Mouse (Mus musculus) hindbrain, embryonic 14.5 days (tissue): ENCODE measurements around the gene Snrpe. TPM values are rescaled to one million over a fixed set of nuclear protein-coding genes. Genes with fewer than 3 reads are reported as not detected.

Experiments used
- ATAC-seq: fragments of 200-750 bp; cut with Nextera tagmentation; 2 replicates; pipeline ENCODE4 v1.8.0; 2017; ENCODE audit warnings: moderate number of reproducible peaks, mild to moderate bottlenecking, moderate TSS enrichment, moderate library complexity; ENCODE audit not compliant: low FRiP score
- DNase-seq: peaks from one replicate; pipeline ENCODE4 v3.0.0-alpha.2; 2015; ENCODE audit warnings: low spot score
- H3K27ac ChIP-seq: fragments of 300-500 bp; sonication (generic); 2 replicates; pipeline ENCODE4 v1.5.1; 2014; ENCODE audit warnings: mild to moderate bottlenecking, moderate library complexity
- H3K27me3 ChIP-seq: fragments of 300-500 bp; sonication (generic); 2 replicates; pipeline ENCODE4 v1.6.1; 2014; ENCODE audit warnings: mild to moderate bottlenecking, low read length, mixed read lengths; ENCODE audit not compliant: control insufficient read depth, insufficient read depth
- H3K36me3 ChIP-seq: fragments of 300-500 bp; sonication (generic); replicated peaks from 2 replicates; pipeline ENCODE4 v1.6.1; 2014; ENCODE audit not compliant: control insufficient read depth, insufficient read depth
- H3K4me1 ChIP-seq: fragments of 300-500 bp; sonication (generic); replicated peaks from 2 replicates; pipeline ENCODE4 v1.6.1; 2014; ENCODE audit warnings: antibody characterized with exemption, low read length, mixed read lengths; ENCODE audit not compliant: control insufficient read depth, insufficient read depth
- H3K4me2 ChIP-seq: fragments of 300-500 bp; sonication (generic); replicated peaks from 2 replicates; pipeline ENCODE4 v1.6.1; 2014; ENCODE audit warnings: mild to moderate bottlenecking, moderate library complexity
- H3K4me3 ChIP-seq: fragments of 300-500 bp; sonication (generic); replicated peaks from 2 replicates; pipeline ENCODE4 v1.5.1; 2014; ENCODE audit warnings: mild to moderate bottlenecking, low read length
- H3K9ac ChIP-seq: fragments of 300-500 bp; sonication (generic); 2 replicates; pipeline ENCODE4 v1.6.1; 2014
- H3K9me3 ChIP-seq: fragments of 300-500 bp; sonication (generic); 2 replicates; pipeline ENCODE4 v1.6.1; 2016; ENCODE audit warnings: low read length; ENCODE audit not compliant: control insufficient read depth
- WGBS: fragments of 180-500 bp; shearing (Covaris S2); extraction: QIAGEN DNeasy Blood & Tissue Kit; methylation state at CpG from one replicate; pipeline ENCODE4 v1.1.7; 2014; 5-methylcytosine and 5-hydroxymethylcytosine counted together
- polyA plus RNA-seq: library from polyadenylated mRNA; unstranded; fragments of >200 nt; fragmentation: Nextera tagmentation; extraction: Ambion mirVana; gene quantifications from 2 replicates; pipeline ENCODE4 v1.2.1, GENCODE M21; 2014

Gene Snrpe
- 381 and 468 TPM in 2 replicates for polyA plus RNA-seq

DNA sequence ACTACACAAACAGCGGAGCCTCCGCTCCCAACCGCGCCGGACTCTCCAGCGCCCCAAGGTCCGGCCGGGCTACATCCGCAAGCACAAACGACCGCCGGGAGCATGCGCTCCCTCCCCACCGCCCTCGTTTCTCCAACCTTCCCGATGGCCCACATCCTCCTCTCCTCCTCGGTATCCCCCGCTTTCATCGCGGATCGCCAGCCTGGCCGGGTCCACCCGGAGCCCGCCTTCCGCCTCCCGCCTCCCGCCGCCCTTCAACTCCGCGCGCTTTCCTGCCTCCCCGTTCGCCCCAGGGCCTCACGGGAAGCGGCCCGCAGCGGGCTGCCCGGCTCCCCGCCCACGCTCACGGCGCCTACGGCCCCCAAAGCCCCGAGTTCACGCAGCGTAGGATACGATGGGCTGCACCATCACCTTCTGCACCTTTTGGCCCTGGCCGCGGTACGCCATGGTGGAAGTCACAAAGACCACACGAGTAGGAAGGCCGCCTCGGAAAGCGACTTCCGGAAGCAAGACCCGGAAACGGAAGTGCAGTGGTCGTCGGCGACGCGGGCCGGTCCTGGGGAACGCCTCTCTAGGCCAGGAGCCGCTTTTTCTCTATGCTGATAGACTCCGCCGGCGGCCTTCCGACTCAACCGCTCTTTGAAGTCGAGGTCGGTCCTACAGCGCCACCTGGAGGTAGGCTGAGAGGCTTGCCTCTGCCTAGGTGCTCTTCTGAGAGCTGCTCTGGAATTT is at the start of gene Snrpe:
Gene Snrpe (minus strand): TSS at position 521 of the 732 bp plus-strand sequence.
- no peaks in the 10 kb centered on the region for H3K27me3 ChIP-seq
- H3K4me2 ChIP-seq: peak within 1 kb of the TSS; percentile 74
- peak; percentile 99 for DNase-seq
- WGBS: under 1% methylated on average over 70 of the region's 73 CpGs
- ATAC-seq: peak; percentile 97
- peaks cover 39% of the 10 kb centered on the region for H3K36me3 ChIP-seq
- H3K4me3 ChIP-seq: peak within 1 kb of the TSS; percentile 71
- peaks cover 8% of the 10 kb centered on the region for H3K4me1 ChIP-seq
- H3K9me3 ChIP-seq: no peaks in the 10 kb centered on the region
- peak within 1 kb of the TSS; percentile 85 for H3K9ac ChIP-seq
- peak within 1 kb of the TSS; percentile 85 for H3K27ac ChIP-seq

DNA sequence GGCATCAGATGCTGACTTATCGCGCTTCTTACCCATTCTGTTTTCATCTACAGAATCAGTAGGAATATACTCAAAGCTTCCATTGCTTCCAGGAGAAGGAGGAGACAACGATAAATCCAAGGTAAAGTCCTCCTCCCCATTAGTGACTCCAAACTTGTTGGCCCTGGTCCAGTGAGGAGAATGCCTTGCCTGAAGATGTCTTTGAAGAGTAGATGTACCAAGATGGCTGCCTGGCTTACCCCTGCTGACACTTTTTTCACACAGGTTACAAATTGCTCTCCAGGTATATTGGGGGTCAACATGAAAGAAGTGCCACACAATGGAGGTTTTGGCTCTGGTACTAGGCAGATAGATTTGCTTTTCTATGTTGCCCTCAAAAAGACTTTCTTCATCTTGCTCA is 48.8 kb upstream of the Snrpe start:
- Histone ChIP-seq H3K4me2 (no peak overlapping the region), H3K9ac (no peak overlapping the region), H3K36me3 (peaks cover 40% of the 10 kb centered on the region), H3K9me3 (no peaks in the 10 kb centered on the region), H3K27ac (no peak overlapping the region), H3K4me1 (peaks cover 50% of the 10 kb centered on the region), H3K4me3 (no peak overlapping the region), H3K27me3 (no peaks in the 10 kb centered on the region)
- ATAC-seq: no peak
- 79% methylated on average over 3 of the region's 3 CpGs for WGBS
- DNase-seq: no peak

DNA sequence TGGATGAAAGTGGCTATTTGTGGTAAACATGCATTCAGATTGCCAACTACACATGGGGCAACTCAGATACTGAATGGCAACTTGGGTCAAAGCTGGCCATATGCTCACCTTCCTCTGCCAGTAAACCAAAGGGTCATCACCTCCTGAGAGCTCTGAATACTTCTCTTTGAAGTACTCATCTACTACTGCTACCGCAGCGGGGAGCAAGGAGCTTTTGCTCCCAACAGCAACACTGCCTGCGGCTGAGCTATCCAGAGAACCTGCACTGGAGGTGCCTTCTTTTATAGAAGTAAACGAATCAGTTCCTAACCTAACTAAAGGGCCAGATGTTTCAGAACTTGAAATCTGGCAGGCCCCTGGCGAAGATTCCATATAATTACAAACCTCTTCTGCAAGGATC is 46.7 kb upstream of the Snrpe start:
- ATAC-seq (no peak), DNase-seq (no peak)
- 71% methylated on average over 5 of the region's 5 CpGs for WGBS
- Histone ChIP-seq H3K36me3 (peaks cover 49% of the 10 kb centered on the region), H3K4me3 (no peak overlapping the region), H3K9ac (no peak overlapping the region), H3K27ac (no peak overlapping the region), H3K4me1 (peaks cover 53% of the 10 kb centered on the region), H3K9me3 (no peaks in the 10 kb centered on the region), H3K4me2 (no peak overlapping the region), H3K27me3 (no peaks in the 10 kb centered on the region)

DNA sequence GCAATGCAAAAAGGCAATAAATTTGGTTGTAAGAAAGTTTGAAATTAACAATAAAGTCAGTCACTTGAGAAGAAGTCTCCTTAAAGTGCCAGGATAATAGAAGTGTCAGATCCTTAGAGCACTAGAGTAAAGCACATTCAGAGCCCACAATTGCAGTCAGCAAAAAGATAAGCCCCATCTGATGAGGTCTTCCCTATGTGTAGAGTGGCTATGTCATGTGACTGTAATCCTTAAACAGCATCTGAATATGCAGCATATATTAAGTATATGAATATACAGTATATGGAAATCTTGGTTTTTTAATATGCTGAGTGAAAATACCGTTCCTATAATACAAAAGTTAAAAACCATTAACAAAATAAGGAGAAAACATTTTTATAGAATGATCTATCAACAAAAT is 42.9 kb upstream of the Snrpe start:
- no peak for ATAC-seq
- H3K27ac ChIP-seq: no peak overlapping the region
- H3K9ac ChIP-seq: no peak overlapping the region
- H3K4me1 ChIP-seq: peaks cover 28% of the 10 kb centered on the region
- whole genome bisulfite sequencing: 96% methylated on average over 1 of the region's 1 CpGs
- no peaks in the 10 kb centered on the region for H3K27me3 ChIP-seq
- peaks cover 36% of the 10 kb centered on the region for H3K36me3 ChIP-seq
- H3K4me2 ChIP-seq: no peak overlapping the region
- no peak for DNase-seq
- no peak overlapping the region for H3K4me3 ChIP-seq
- no peaks in the 10 kb centered on the region for H3K9me3 ChIP-seq

DNA sequence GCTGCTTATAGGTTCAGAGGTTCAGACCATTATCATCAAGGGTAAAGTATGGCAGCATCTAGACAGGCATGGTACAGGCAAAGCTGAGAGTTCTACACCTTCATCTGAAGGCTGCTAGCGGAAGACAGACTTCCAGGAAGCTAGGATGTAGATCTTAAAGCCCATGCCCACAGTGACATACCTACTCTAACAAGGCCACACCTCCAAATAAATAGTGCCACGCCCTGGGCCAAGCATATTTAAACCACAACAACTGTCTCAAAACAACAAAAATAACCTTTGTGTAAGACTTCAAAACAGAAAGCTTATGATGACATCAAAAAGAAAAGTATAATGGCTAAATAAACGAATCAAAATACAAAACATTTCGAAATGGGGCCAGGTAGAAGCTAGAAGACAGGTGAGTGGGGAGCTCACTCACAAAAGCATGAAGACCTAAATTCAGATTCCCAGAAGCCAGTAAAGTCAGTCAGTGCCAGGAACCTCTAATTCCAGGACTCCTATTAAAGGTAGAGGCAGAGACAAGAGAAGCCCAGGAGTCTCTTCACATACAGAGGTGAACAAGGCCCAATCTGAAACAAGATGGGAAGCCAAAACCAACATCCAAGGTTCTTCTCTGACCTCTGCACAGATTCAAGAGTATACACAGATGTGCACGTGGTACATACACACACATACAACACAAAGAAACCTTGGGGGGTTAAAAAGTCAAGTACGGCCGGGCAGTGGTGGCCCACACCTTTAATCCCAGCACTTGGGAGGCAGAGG is 40.4 kb upstream of the Snrpe start:
- no peaks in the 10 kb centered on the region for H3K9me3 ChIP-seq
- H3K36me3 ChIP-seq: peaks cover 32% of the 10 kb centered on the region
- H3K4me1 ChIP-seq: peaks cover 5% of the 10 kb centered on the region; the same call in 1 of the 2 replicates
- H3K27ac ChIP-seq: no peak overlapping the region
- H3K4me3 ChIP-seq: no peak overlapping the region
- DNase-seq (no peak), ATAC-seq (no peak)
- H3K27me3 ChIP-seq: no peaks in the 10 kb centered on the region
- no peak overlapping the region for H3K9ac ChIP-seq
- 94% methylated on average over 7 of the region's 7 CpGs for WGBS
- H3K4me2 ChIP-seq: no peak overlapping the region

DNA sequence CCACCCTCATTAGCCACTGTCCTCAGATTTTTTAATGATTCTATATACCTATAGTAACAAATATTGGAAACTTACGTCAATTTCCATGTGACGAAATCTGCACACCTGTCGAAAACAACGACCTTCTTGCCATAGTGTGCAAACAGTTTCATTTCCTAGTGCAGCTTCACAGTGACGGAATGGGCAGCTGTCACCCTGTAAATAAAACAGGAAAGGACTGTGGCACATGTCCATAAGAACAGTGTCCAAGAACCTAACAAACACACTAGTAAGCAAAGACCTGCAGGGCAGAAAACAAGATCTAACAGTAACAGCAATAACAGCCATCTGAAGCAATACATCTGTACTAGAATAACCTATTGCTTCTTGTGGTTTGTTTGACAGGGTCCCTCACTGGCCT is 35.6 kb upstream of the Snrpe start:
- WGBS: 97% methylated on average over 5 of the region's 5 CpGs
- Histone ChIP-seq H3K4me2 (no peak overlapping the region), H3K9ac (no peak overlapping the region), H3K9me3 (no peaks in the 10 kb centered on the region), H3K4me1 (no peaks in the 10 kb centered on the region), H3K27ac (no peak overlapping the region), H3K27me3 (no peaks in the 10 kb centered on the region), H3K4me3 (no peak overlapping the region), H3K36me3 (peaks cover 65% of the 10 kb centered on the region)
- DNase-seq (no peak), ATAC-seq (no peak)

DNA sequence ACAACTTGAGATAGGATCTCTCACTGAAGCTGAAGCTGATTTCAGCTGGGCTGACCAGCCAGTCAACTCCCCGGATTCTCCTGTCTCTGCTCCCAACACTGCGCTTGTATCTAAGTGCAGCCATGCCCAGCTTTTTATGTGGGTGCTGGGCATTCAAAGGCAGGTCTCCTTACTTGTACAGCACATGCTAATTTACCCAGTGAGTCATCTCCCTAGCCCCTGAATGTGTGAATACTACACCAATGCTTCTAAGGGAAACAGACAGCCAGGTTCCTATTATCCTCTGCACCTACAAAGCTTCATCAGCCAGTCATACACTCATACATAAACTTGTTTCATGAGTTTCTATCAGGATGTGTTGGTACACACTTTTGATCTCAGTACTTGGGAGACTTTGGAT is 31.1 kb upstream of the Snrpe start:
- no peak for DNase-seq
- no peak overlapping the region for H3K9ac ChIP-seq
- no peaks in the 10 kb centered on the region for H3K9me3 ChIP-seq
- H3K4me3 ChIP-seq: no peak overlapping the region
- H3K27me3 ChIP-seq: no peaks in the 10 kb centered on the region
- no peak overlapping the region for H3K4me2 ChIP-seq
- no peak for ATAC-seq
- peaks cover 98% of the 10 kb centered on the region for H3K36me3 ChIP-seq
- no peaks in the 10 kb centered on the region for H3K4me1 ChIP-seq
- WGBS: 100% methylated on average over 2 of the region's 2 CpGs
- no peak overlapping the region for H3K27ac ChIP-seq

DNA sequence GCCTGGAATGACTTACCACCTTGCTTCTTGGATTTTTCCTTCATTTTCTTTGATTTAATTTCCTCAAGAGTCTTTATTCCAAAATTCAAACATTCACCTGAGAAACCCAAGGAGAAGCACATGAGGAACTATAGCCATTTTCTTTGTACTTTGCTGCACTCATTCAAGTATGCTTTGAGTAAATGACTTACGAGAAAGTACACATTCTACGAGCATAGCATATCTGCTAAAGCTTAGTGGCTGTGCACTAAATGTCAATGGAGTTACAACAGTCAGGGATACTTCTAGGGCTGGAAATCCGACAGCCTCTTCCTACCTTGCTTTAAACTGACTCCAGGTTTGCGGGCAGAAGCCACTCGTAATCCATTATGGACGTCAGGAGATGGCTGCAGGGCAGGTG is 28.4 kb upstream of the Snrpe start:
- Histone ChIP-seq H3K36me3 (peaks cover 96% of the 10 kb centered on the region), H3K4me3 (no peak overlapping the region), H3K9me3 (no peaks in the 10 kb centered on the region), H3K27ac (no peak overlapping the region), H3K4me2 (no peak overlapping the region), H3K4me1 (no peaks in the 10 kb centered on the region), H3K27me3 (no peaks in the 10 kb centered on the region), H3K9ac (no peak overlapping the region)
- no peak for DNase-seq
- ATAC-seq: no peak
- WGBS: 95% methylated on average over 6 of the region's 6 CpGs

DNA sequence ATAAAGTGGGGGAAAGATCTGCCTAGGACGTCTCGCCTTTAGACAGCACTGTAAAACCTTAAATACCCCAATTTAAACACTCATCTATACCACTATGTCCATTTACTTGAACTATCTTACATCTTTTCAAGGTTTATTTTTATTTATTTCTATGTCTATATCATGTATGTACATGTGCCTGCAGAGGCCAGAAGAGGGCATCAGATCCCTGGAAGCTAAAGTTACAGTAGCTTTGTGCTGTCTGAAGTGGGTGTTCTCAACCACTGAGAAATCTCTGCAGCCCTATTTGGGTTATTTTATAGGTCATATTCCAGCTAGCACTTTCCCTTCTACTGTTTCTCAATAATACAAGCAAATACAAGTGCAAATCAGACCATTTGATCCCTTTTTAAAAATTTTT is 22.1 kb upstream of the Snrpe start:
- Histone ChIP-seq H3K36me3 (peaks cover 92% of the 10 kb centered on the region), H3K4me3 (no peak overlapping the region)

More for the DNA sequence above, 22.1 kb upstream of the Snrpe start:
- Histone ChIP-seq H3K9ac (no peak overlapping the region), H3K27me3 (no peaks in the 10 kb centered on the region), H3K27ac (no peak overlapping the region), H3K4me1 (no peaks in the 10 kb centered on the region), H3K4me2 (no peak overlapping the region), H3K9me3 (no peaks in the 10 kb centered on the region)
- WGBS: 92% methylated on average over 2 of the region's 2 CpGs
- no peak for DNase-seq
- no peak for ATAC-seq
